Mouse (Mus musculus) kidney, embryonic 16.5 days (tissue): Measurements from ENCODE around the gene Etv5. TPM values are rescaled to one million over a fixed set of nuclear protein-coding genes. Genes with fewer than 3 reads are reported as not detected.

Experiments used
- ATAC-seq: fragments of 200-750 bp; cut with Nextera tagmentation; 2 replicates; pipeline ENCODE4 v1.8.0; 2017; ENCODE audit warnings: moderate TSS enrichment; ENCODE audit not compliant: low FRiP score, low TSS enrichment
- H3K27ac ChIP-seq: fragments of 300-500 bp; sonication (generic); 2 replicates; pipeline ENCODE4 v1.5.1; 2014; ENCODE audit warnings: low read length
- H3K27me3 ChIP-seq: fragments of 300-500 bp; sonication (generic); 2 replicates; pipeline ENCODE4 v1.6.1; 2014; ENCODE audit warnings: low read length, control low read depth, mixed read lengths; ENCODE audit not compliant: insufficient read depth
- H3K36me3 ChIP-seq: fragments of 300-500 bp; sonication (generic); 2 replicates; pipeline ENCODE4 v1.6.1; 2014; ENCODE audit warnings: low read length, control low read depth, mixed read lengths; ENCODE audit not compliant: insufficient read depth
- H3K4me1 ChIP-seq: fragments of 300-500 bp; sonication (generic); 2 replicates; pipeline ENCODE4 v1.6.1; 2014; ENCODE audit warnings: low read length, control low read depth, mixed read lengths; ENCODE audit not compliant: insufficient read depth
- H3K4me2 ChIP-seq: fragments of 300-500 bp; sonication (generic); replicated peaks from 2 replicates; pipeline ENCODE4 v1.6.1; 2014; ENCODE audit warnings: low read depth, low read length
- H3K4me3 ChIP-seq: fragments of 300-500 bp; sonication (generic); 2 replicates; pipeline ENCODE4 v1.5.1; 2014; ENCODE audit warnings: mild to moderate bottlenecking, low read length
- H3K9ac ChIP-seq: fragments of 300-500 bp; sonication (generic); replicated peaks from 2 replicates; pipeline ENCODE4 v1.6.1; 2014; ENCODE audit warnings: low read length
- H3K9me3 ChIP-seq: fragments of 300-500 bp; sonication (generic); 2 replicates; pipeline ENCODE4 v1.6.1; 2016; ENCODE audit warnings: low read length, control low read depth
- WGBS: fragments of 180-500 bp; shearing (Covaris S2); extraction: QIAGEN DNeasy Blood & Tissue Kit; methylation state at CpG from one replicate; pipeline ENCODE4 v1.1.7; 2014; 5-methylcytosine and 5-hydroxymethylcytosine counted together
- polyA plus RNA-seq: library from polyadenylated mRNA; unstranded; fragments of >200 nt; fragmentation: Nextera tagmentation; extraction: Ambion mirVana; gene quantifications from 2 replicates; pipeline ENCODE4 v1.2.1, GENCODE M21; 2015

The Etv5 gene
- polyA plus RNA-seq, 1 experiment from 2014 or later, result 59.9 TPM

- Histone ChIP-seq H3K36me3 (peaks cover 6% of the 10 kb centered on the region), H3K4me1 (peaks cover 17% of the 10 kb centered on the region), H3K27ac (no peak overlapping the region), H3K27me3 (no peaks in the 10 kb centered on the region), H3K4me3 (no peak overlapping the region), H3K9me3 (no peaks in the 10 kb centered on the region), H3K4me2 (no peak overlapping the region), H3K9ac (no peak overlapping the region)
- ATAC-seq, result no peak
- WGBS, result 64% methylated on average over 6 of the region's 6 CpGs
Measured at GRCm38 (mm10) chr16:22416140-22416848, 23.2 kb downstream of the Etv5 start.

DNA sequence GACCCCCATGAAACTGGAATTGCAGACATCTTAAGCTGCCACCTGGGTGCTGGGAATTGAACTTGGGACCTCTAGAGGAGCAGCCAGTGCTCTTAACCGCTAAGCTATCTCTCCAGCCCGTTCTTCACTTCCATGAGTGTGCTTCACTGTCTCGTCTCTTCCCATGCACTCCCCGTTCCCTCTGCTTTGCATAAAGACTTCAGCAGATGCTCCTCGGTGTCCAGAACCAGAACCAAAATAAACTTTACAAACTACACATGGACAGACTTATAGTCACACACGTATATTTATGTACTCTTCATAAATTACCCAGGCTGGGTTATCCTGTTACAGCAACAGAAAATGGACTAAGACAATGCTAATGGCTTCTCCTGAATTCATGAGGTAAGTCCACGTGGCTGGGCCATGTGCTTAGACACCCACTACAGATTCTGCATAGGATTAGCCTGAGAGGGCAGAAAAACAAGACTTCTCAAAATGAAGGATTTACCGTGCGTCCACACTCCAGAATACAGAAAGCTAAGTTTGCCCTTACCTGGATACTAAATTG lies 25.2 kb downstream of the Etv5 start:
- Histone ChIP-seq H3K27me3 (no peaks in the 10 kb centered on the region), H3K27ac (no peak overlapping the region), H3K4me2 (no peak overlapping the region), H3K4me1 (peaks cover 10% of the 10 kb centered on the region), H3K9ac (no peak overlapping the region), H3K4me3 (no peak overlapping the region), H3K9me3 (no peaks in the 10 kb centered on the region), H3K36me3 (peaks cover 6% of the 10 kb centered on the region)
- no peak for ATAC-seq
- WGBS, result 84% methylated on average over 9 of the region's 9 CpGs

GRCm38 (mm10) chr16:22412459-22413229 lies 26.9 kb downstream of the Etv5 start:
- 51% methylated on average over 16 of the region's 16 CpGs for WGBS

GRCm38 (mm10) chr16:22411764-22412163 lies 27.8 kb downstream of the Etv5 start:
- no peak for ATAC-seq

More at GRCm38 (mm10) chr16:22412459-22413229, 26.9 kb downstream of the Etv5 start:
- ATAC-seq, result no peak
- Histone ChIP-seq H3K27me3 (no peaks in the 10 kb centered on the region), H3K9me3 (no peaks in the 10 kb centered on the region), H3K4me2 (no peak overlapping the region), H3K27ac (no peak overlapping the region), H3K4me1 (peaks cover 13% of the 10 kb centered on the region), H3K4me3 (no peak overlapping the region), H3K9ac (no peak overlapping the region), H3K36me3 (peaks cover 6% of the 10 kb centered on the region)

GRCm38 (mm10) chr16:22410000-22410399 lies 29.5 kb downstream of the Etv5 start:
- WGBS, result 80% methylated on average over 5 of the region's 5 CpGs
- Histone ChIP-seq H3K4me1 (peaks cover 17% of the 10 kb centered on the region), H3K27me3 (no peaks in the 10 kb centered on the region), H3K9me3 (no peaks in the 10 kb centered on the region), H3K4me2 (no peak overlapping the region), H3K27ac (no peak overlapping the region), H3K4me3 (no peak overlapping the region), H3K36me3 (peaks cover 6% of the 10 kb centered on the region), H3K9ac (no peak overlapping the region)
- ATAC-seq, result no peak

More at GRCm38 (mm10) chr16:22411764-22412163, 27.8 kb downstream of the Etv5 start:
- H3K27me3 ChIP-seq, result no peaks in the 10 kb centered on the region
- no peaks in the 10 kb centered on the region for H3K9me3 ChIP-seq
- H3K27ac ChIP-seq, result no peak overlapping the region
- no peak overlapping the region for H3K4me3 ChIP-seq
- no peak overlapping the region for H3K9ac ChIP-seq
- no peak overlapping the region for H3K4me2 ChIP-seq
- peaks cover 13% of the 10 kb centered on the region for H3K4me1 ChIP-seq
- peaks cover 6% of the 10 kb centered on the region for H3K36me3 ChIP-seq
- WGBS, result 47% methylated on average over 11 of the region's 11 CpGs

- Histone ChIP-seq H3K4me2 (no peak overlapping the region), H3K36me3 (peaks cover 4% of the 10 kb centered on the region; the same call in 1 of the 2 replicates), H3K4me3 (no peak overlapping the region), H3K4me1 (peaks cover 18% of the 10 kb centered on the region), H3K27ac (0 out of 2 replicates have a peak overlapping the region, but pooled peaks have one; percentile 36), H3K9me3 (no peaks in the 10 kb centered on the region), H3K9ac (no peak overlapping the region), H3K27me3 (no peaks in the 10 kb centered on the region)
- ATAC-seq, result no peak
- 60% methylated on average over 8 of the region's 8 CpGs for whole genome bisulfite sequencing
Measured at GRCm38 (mm10) chr16:22408642-22409360, 30.7 kb downstream of the Etv5 start.

DNA sequence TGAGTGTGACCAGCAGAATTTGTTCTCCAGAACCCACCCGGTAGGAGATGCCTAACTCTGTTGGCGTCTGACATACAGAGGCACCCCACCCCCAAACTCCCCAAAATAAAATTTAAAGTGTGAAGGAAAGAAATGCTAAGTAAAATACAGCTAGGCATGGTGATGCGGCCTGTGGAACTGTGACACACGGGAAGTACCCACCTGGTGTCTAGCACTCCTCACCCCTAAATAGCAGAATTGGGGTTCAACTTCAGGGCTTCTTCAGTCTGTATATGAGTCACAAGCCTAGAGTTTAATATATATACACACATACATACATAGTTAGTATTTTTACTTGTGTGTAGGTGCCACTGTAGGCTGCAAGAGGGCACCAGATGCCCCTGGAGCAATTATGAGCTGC lies 32.8 kb downstream of the Etv5 start:
- H3K4me2 ChIP-seq, result no peak overlapping the region
- H3K36me3 ChIP-seq, result 0 out of 2 replicates have a peak, but pooled peaks cover 2% of the 10 kb centered on the region
- peaks cover 8% of the 10 kb centered on the region; the same call in 1 of the 2 replicates for H3K4me1 ChIP-seq
- WGBS, result 90% methylated on average over 4 of the region's 4 CpGs
- no peaks in the 10 kb centered on the region for H3K9me3 ChIP-seq
- H3K27ac ChIP-seq, result no peak overlapping the region
- no peak overlapping the region for H3K9ac ChIP-seq
- H3K4me3 ChIP-seq, result no peak overlapping the region
- H3K27me3 ChIP-seq, result no peaks in the 10 kb centered on the region
- no peak for ATAC-seq

DNA sequence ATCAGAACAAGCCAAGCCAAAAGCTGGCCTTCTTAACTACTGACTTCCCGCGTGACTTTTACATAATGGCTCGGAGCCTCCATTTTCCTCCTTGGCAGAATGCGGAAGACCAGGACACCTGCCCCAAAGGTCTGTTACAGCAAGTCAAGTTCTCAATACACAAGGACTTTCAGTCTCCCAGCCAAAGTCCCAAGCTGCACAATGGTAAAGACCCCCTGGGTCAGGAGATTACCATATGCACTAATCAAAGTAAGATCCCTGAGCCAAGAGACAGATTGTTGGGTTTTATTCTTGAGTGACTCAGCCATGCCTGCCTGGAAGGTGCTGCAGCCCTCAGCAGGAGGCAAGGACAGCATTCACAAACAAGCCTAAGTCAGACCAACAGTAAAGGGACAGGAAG lies 33.5 kb downstream of the Etv5 start:
- no peaks in the 10 kb centered on the region for H3K9me3 ChIP-seq
- no peak for ATAC-seq
- H3K4me3 ChIP-seq, result no peak overlapping the region
- H3K9ac ChIP-seq, result no peak overlapping the region
- peaks cover 8% of the 10 kb centered on the region; the same call in 1 of the 2 replicates for H3K4me1 ChIP-seq
- no peaks in the 10 kb centered on the region for H3K27me3 ChIP-seq
- no peak overlapping the region for H3K4me2 ChIP-seq
- 81% methylated on average over 4 of the region's 4 CpGs for WGBS
- H3K27ac ChIP-seq, result peak overlapping the region; percentile 17; the same call in 1 of the 2 replicates
- peaks cover 8% of the 10 kb centered on the region for H3K36me3 ChIP-seq

- ATAC-seq, result peak; percentile 42; the same call in 1 of the 2 replicates
- H3K27ac ChIP-seq, result peak overlapping the region; percentile 17; the same call in 1 of the 2 replicates
- no peak overlapping the region for H3K4me2 ChIP-seq
- H3K4me1 ChIP-seq, result peaks cover 8% of the 10 kb centered on the region; the same call in 1 of the 2 replicates
- H3K36me3 ChIP-seq, result peaks cover 9% of the 10 kb centered on the region
- H3K9me3 ChIP-seq, result no peaks in the 10 kb centered on the region
- no peaks in the 10 kb centered on the region for H3K27me3 ChIP-seq
- 62% methylated on average over 10 of the region's 10 CpGs for WGBS
- no peak overlapping the region for H3K4me3 ChIP-seq
- no peak overlapping the region for H3K9ac ChIP-seq
Measured at GRCm38 (mm10) chr16:22405492-22405891, 34.0 kb downstream of the Etv5 start.
